Comparison of ENCODE assay signal across 8 mouse cellular contexts in the genomic region with DNA sequence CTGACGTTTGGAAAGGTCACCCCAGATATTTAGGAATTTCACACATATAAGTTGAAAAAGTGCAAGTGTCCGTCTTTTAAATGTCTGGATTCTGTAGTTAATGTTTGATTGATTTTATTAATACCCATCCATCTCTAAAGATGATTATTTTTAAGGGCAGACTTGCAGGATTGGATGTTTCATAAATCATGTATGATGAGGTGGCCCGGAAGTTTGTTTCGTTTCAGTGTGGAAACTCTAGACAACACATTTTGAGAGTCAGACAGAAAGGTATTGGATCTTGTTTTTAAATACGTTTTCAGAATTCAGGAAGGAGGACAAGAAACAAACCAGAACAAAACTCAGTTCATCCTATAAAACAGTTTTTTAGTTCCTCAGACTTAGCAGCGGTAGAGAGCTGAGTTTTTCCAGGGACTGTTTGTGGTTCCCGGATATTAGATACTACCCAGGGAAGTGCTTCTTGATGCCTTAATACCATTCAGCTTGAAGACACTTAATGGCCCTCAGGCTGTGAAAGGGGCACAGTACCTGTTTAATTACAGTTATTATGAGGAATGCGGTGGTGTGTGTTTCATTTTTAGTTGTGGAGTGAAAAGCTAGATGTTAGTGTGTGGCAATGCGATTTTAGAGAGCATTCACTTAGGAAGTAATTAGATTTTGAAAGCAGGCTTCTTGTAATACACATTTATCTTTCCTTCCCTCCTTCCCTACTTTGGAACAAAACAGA. TPM values are rescaled to one million over a fixed set of nuclear protein-coding genes. Genes with fewer than 3 reads are reported as not detected.
DNase-seq lines count a peak whose midpoint lies in the region; ATAC-seq and TF ChIP-seq lines count a peak whose summit lies in the region.

No protein-coding gene starts in this region.

- no peak for TF ChIP-seq CTCF in kidney, postnatal 0 days (IDR thresholded peaks at IDR 0.05; ENCODE audit: low read depth)
- TF ChIP-seq CTCF in midbrain, postnatal 0 days (IDR thresholded peaks at IDR 0.05): no peak

- H3K9ac ChIP-seq in kidney, postnatal 0 days (ENCODE audit: low read depth, low read length): peak overlapping the region; percentile 99
- H3K9ac ChIP-seq in hindbrain, embryonic 15.5 days: peak overlapping the region; percentile 89
- peak overlapping the region; percentile 96; the same call in 1 of the 2 replicates for H3K9ac ChIP-seq in midbrain, postnatal 0 days (replicated peaks; ENCODE audit: low read length, poor library complexity, severe bottlenecking)

- H3K27ac ChIP-seq in kidney, postnatal 0 days: 0 out of 2 replicates have a peak overlapping the region, but pooled peaks have one; percentile 98
- H3K27ac ChIP-seq in hindbrain, embryonic 15.5 days (replicated peaks): peak overlapping the region; percentile 93; the same call in 1 of the 2 replicates
- H3K27ac ChIP-seq in midbrain, postnatal 0 days (ENCODE audit: low read depth, low read length): no peak overlapping the region

- DNase-seq in kidney, postnatal 0 days (ENCODE audit: low spot score): peak; percentile 44
- no peak for DNase-seq in kidney, postnatal 36 days
- DNase-seq in adipocyte (ENCODE audit: low spot score): peak; percentile 44
- DNase-seq in midbrain, postnatal 0 days (ENCODE audit: low spot score): no peak
- no peak for DNase-seq in gastrocnemius, postnatal 25 days
- no peak for DNase-seq in c-Kit-positive CD71-positive TER-119-positive erythroid progenitor cells, embryonic 14.5 days (ENCODE audit: low spot score)
- DNase-seq in spleen, adult 12 weeks (ENCODE audit: low spot score): no peak

- no peak for ATAC-seq in kidney, postnatal 0 days (replicated peaks; ENCODE audit: low FRiP score, low read depth)
- no peak for ATAC-seq in hindbrain, embryonic 15.5 days (ENCODE audit: low FRiP score, low read depth)
- ATAC-seq in midbrain, postnatal 0 days (ENCODE audit: low FRiP score): no peak

- peak overlapping the region; percentile 81 for H3K4me2 ChIP-seq in kidney, postnatal 0 days (ENCODE audit: low read length)
- H3K4me2 ChIP-seq in hindbrain, embryonic 15.5 days: peak overlapping the region; percentile 70
- peak overlapping the region; percentile 87 for H3K4me2 ChIP-seq in midbrain, postnatal 0 days (ENCODE audit: low read depth, low read length, poor library complexity, severe bottlenecking)

- H3K27me3 ChIP-seq in kidney, postnatal 0 days (ENCODE audit: insufficient read depth, low read length): no peaks in the 10 kb centered on the region
- peaks cover 9% of the 10 kb centered on the region; the same call in 1 of the 2 replicates for H3K27me3 ChIP-seq in hindbrain, embryonic 15.5 days
- 0 out of 2 replicates have a peak, but pooled peaks cover 4% of the 10 kb centered on the region for H3K27me3 ChIP-seq in midbrain, postnatal 0 days (ENCODE audit: insufficient read depth, low read length)

- H3K4me1 ChIP-seq in kidney, postnatal 0 days (replicated peaks; ENCODE audit: insufficient read depth, low read length): peaks cover 7% of the 10 kb centered on the region
- H3K4me1 ChIP-seq in hindbrain, embryonic 15.5 days (replicated peaks): peaks cover 29% of the 10 kb centered on the region
- peaks cover 11% of the 10 kb centered on the region for H3K4me1 ChIP-seq in midbrain, postnatal 0 days (ENCODE audit: insufficient read depth, low read length)

- peak overlapping the region; percentile 100 for H3K4me3 ChIP-seq in kidney, postnatal 0 days (replicated peaks; ENCODE audit: low read depth, low read length)
- H3K4me3 ChIP-seq in hindbrain, embryonic 15.5 days: peak overlapping the region; percentile 97
- H3K4me3 ChIP-seq in midbrain, postnatal 0 days (ENCODE audit: low read depth, low read length): peak overlapping the region; percentile 99

- H3K9me3 ChIP-seq in kidney, postnatal 0 days (replicated peaks; ENCODE audit: low read length): no peaks in the 10 kb centered on the region
- H3K9me3 ChIP-seq in hindbrain, embryonic 15.5 days: no peaks in the 10 kb centered on the region
- no peaks in the 10 kb centered on the region for H3K9me3 ChIP-seq in midbrain, postnatal 0 days (ENCODE audit: low read length)

- WGBS in kidney, postnatal 0 days: 5% methylated on average over 9 of the region's 9 CpGs
- 19% methylated on average over 9 of the region's 9 CpGs for WGBS in hindbrain, embryonic 15.5 days
- WGBS in midbrain, postnatal 0 days: 19% methylated on average over 9 of the region's 9 CpGs

- H3K36me3 ChIP-seq in kidney, postnatal 0 days (ENCODE audit: insufficient read depth, low read length): no peaks in the 10 kb centered on the region
- no peaks in the 10 kb centered on the region for H3K36me3 ChIP-seq in hindbrain, embryonic 15.5 days
- H3K36me3 ChIP-seq in midbrain, postnatal 0 days (ENCODE audit: insufficient read depth, low read length): no peaks in the 10 kb centered on the region

RNA-seq across cellular contexts. Expression of a gene that starts 1.1 kb away (rescaled TPM):
- polyA plus RNA-seq in kidney, postnatal 0 days (2015; fragmentation: Nextera tagmentation; extraction: Ambion mirVana): 0.45 and 1.9 TPM in 2 replicates
- polyA plus RNA-seq in hindbrain, embryonic 15.5 days (2015; fragmentation: Nextera tagmentation; extraction: Ambion mirVana): 0.82 and 1.2 TPM in 2 replicates
- not detected in 2 replicates for total RNA-seq in midbrain, postnatal 0 days (2014; rRNA removed)
- polyA plus RNA-seq in midbrain, postnatal 0 days (2015; fragmentation: Nextera tagmentation; extraction: Ambion mirVana): 0.96 and 1.9 TPM in 2 replicates
- under 1 TPM in 1 of 2 experiments, not detected in 1; 0.91 TPM for total RNA-seq in gastrocnemius, postnatal 25 days (2021)

RNA-seq across cellular contexts. Expression of a gene that starts 1.6 kb away (rescaled TPM):
- 88.7 and 95.6 TPM in 2 replicates for polyA plus RNA-seq in kidney, postnatal 0 days (2015; fragmentation: Nextera tagmentation; extraction: Ambion mirVana)
- 69.9 and 71.4 TPM in 2 replicates for polyA plus RNA-seq in hindbrain, embryonic 15.5 days (2015; fragmentation: Nextera tagmentation; extraction: Ambion mirVana)
- 116 and 133 TPM in 2 replicates for total RNA-seq in midbrain, postnatal 0 days (2014; rRNA removed)
- 49.1 and 55.8 TPM in 2 replicates for polyA plus RNA-seq in midbrain, postnatal 0 days (2015; fragmentation: Nextera tagmentation; extraction: Ambion mirVana)
- total RNA-seq in gastrocnemius, postnatal 25 days (2021): 10 to 100 TPM; 65.3 to 70.8 TPM

Comparison
In these comparisons a context has a peak if more than half of its experiments do, and no peak if none do; other contexts are left out.
1. DNase-seq: peak in kidney, postnatal 0 days (single experiment) and adipocyte (single experiment); none in kidney, postnatal 36 days (0 of 2), midbrain, postnatal 0 days (single experiment), gastrocnemius, postnatal 25 days (single experiment), c-Kit-positive CD71-positive TER-119-positive erythroid progenitor cells, embryonic 14.5 days (single experiment) and spleen, adult 12 weeks (single experiment).
2. Peak in every context shown above with its lines, with median percentiles within 50 percentile points of each other: H3K4me2 ChIP-seq, H3K4me3 ChIP-seq and H3K9ac ChIP-seq.